Mouse (Mus musculus): ENCODE measurements at regions not wholly inside any gene's neighbourhood (a gene's known extent, or its start where the extent isn't known, plus 50 kb on each side); places are given as distances from the start of the nearest gene placed in this dataset.
"Not testable (repeated sequence)": the region's sequence is repeated elsewhere in the genome, so short reads cannot be mapped to it uniquely, and the experiment has no call there.

- ATAC-seq (ENCODE audit: low FRiP score) = no peak
- H3K4me3 ChIP-seq = no peak overlapping the region
- no peaks in the 10 kb centered on the region for H3K36me3 ChIP-seq
- H3K9me3 ChIP-seq = no peaks in the 10 kb centered on the region
- H3K27me3 ChIP-seq = no peaks in the 10 kb centered on the region
- no peaks in the 10 kb centered on the region for H3K4me1 ChIP-seq (replicated peaks)
- no peak overlapping the region for H3K9ac ChIP-seq
- H3K27ac ChIP-seq = no peak overlapping the region
- no peak overlapping the region for H3K4me2 ChIP-seq
Observed at GRCm38 (mm10) chr6:37767690-37768089, 102.9 kb upstream of the Trim24 start.

- H3K27ac ChIP-seq = no peak overlapping the region
- ATAC-seq (ENCODE audit: low FRiP score) = no peak
- no peaks in the 10 kb centered on the region for H3K9me3 ChIP-seq
- no peak overlapping the region for H3K4me2 ChIP-seq
- no peaks in the 10 kb centered on the region for H3K36me3 ChIP-seq
- no peak overlapping the region for H3K4me3 ChIP-seq
- no peaks in the 10 kb centered on the region for H3K4me1 ChIP-seq (replicated peaks)
- H3K27me3 ChIP-seq = no peaks in the 10 kb centered on the region
- no peak overlapping the region for H3K9ac ChIP-seq
Observed at GRCm38 (mm10) chr6:37773294-37773693, 97.3 kb upstream of the Trim24 start.

GRCm38 (mm10) chr6:37775151-37775550 is 95.5 kb upstream of the Trim24 start:
- no peak for ATAC-seq (ENCODE audit: low FRiP score)
- Histone ChIP-seq H3K27ac (no peak overlapping the region), H3K36me3 (no peaks in the 10 kb centered on the region), H3K4me2 (no peak overlapping the region), H3K9ac (no peak overlapping the region), H3K27me3 (no peaks in the 10 kb centered on the region), H3K9me3 (no peaks in the 10 kb centered on the region), H3K4me1 (replicated peaks) (no peaks in the 10 kb centered on the region), H3K4me3 (no peak overlapping the region)

GRCm38 (mm10) chr6:37779893-37780292 is 90.7 kb upstream of the Trim24 start:
- Histone ChIP-seq H3K4me2 (no peak overlapping the region), H3K4me3 (no peak overlapping the region), H3K4me1 (replicated peaks) (no peaks in the 10 kb centered on the region), H3K27ac (no peak overlapping the region), H3K9me3 (no peaks in the 10 kb centered on the region), H3K36me3 (no peaks in the 10 kb centered on the region), H3K9ac (no peak overlapping the region), H3K27me3 (no peaks in the 10 kb centered on the region)
- ATAC-seq (ENCODE audit: low FRiP score) = no peak

GRCm38 (mm10) chr6:37781894-37782293 is 88.7 kb upstream of the Trim24 start:
- Histone ChIP-seq H3K27ac (no peak overlapping the region), H3K4me1 (replicated peaks) (no peaks in the 10 kb centered on the region), H3K9ac (no peak overlapping the region), H3K4me3 (no peak overlapping the region), H3K36me3 (no peaks in the 10 kb centered on the region), H3K9me3 (no peaks in the 10 kb centered on the region), H3K27me3 (no peaks in the 10 kb centered on the region), H3K4me2 (no peak overlapping the region)
- ATAC-seq (ENCODE audit: low FRiP score) = no peak

- H3K9me3 ChIP-seq; ATAC-seq (ENCODE audit: low FRiP score); H3K9ac ChIP-seq; H3K4me1 ChIP-seq (replicated peaks); H3K4me3 ChIP-seq; H3K27ac ChIP-seq; H3K4me2 ChIP-seq; H3K27me3 ChIP-seq; H3K36me3 ChIP-seq: not testable (repeated sequence)
- 89% methylated on average over 3 of the region's 3 CpGs for WGBS
Observed at GRCm38 (mm10) chr6:37785280-37785679, 85.3 kb upstream of the Trim24 start.

- WGBS = 90% methylated on average over 7 of the region's 7 CpGs
- ATAC-seq (ENCODE audit: low FRiP score) = no peak
- H3K36me3 ChIP-seq = no peaks in the 10 kb centered on the region
Observed at GRCm38 (mm10) chr6:37785741-37786140, 84.9 kb upstream of the Trim24 start.

GRCm38 (mm10) chr6:37787858-37788257 is 82.8 kb upstream of the Trim24 start:
- not testable (repeated sequence) for ATAC-seq (ENCODE audit: low FRiP score); H3K9me3 ChIP-seq; H3K9ac ChIP-seq; H3K4me2 ChIP-seq; H3K27me3 ChIP-seq; H3K36me3 ChIP-seq; H3K4me1 ChIP-seq (replicated peaks); H3K4me3 ChIP-seq; H3K27ac ChIP-seq
- WGBS = 85% methylated on average over 4 of the region's 8 CpGs

More at GRCm38 (mm10) chr6:37785741-37786140, 84.9 kb upstream of the Trim24 start:
- Histone ChIP-seq H3K27ac (no peak overlapping the region), H3K27me3 (no peaks in the 10 kb centered on the region), H3K4me3 (no peak overlapping the region), H3K4me1 (replicated peaks) (no peaks in the 10 kb centered on the region), H3K9me3 (no peaks in the 10 kb centered on the region), H3K9ac (no peak overlapping the region), H3K4me2 (no peak overlapping the region)

GRCm38 (mm10) chr6:37790878-37791277 is 79.7 kb upstream of the Trim24 start:
- Histone ChIP-seq H3K36me3 (no peaks in the 10 kb centered on the region), H3K4me3 (no peak overlapping the region), H3K27ac (no peak overlapping the region), H3K4me1 (replicated peaks) (no peaks in the 10 kb centered on the region), H3K9ac (no peak overlapping the region), H3K27me3 (no peaks in the 10 kb centered on the region), H3K4me2 (no peak overlapping the region), H3K9me3 (peaks cover 2% of the 10 kb centered on the region; the same call in 1 of the 2 replicates)
- 84% methylated on average over 1 of the region's 1 CpGs for WGBS
- no peak for ATAC-seq (ENCODE audit: low FRiP score)

GRCm38 (mm10) chr6:37794211-37794610 is 76.4 kb upstream of the Trim24 start:
- no peak for ATAC-seq (ENCODE audit: low FRiP score)
- no peaks in the 10 kb centered on the region for H3K27me3 ChIP-seq

GRCm38 (mm10) chr6:37795001-37795400 is 75.6 kb upstream of the Trim24 start:
- Histone ChIP-seq H3K27ac (no peak overlapping the region), H3K4me2 (no peak overlapping the region), H3K4me3 (no peak overlapping the region), H3K9me3 (peaks cover 5% of the 10 kb centered on the region), H3K36me3 (no peaks in the 10 kb centered on the region), H3K9ac (no peak overlapping the region), H3K4me1 (replicated peaks) (no peaks in the 10 kb centered on the region), H3K27me3 (no peaks in the 10 kb centered on the region)
- ATAC-seq (ENCODE audit: low FRiP score) = no peak

More at GRCm38 (mm10) chr6:37794211-37794610, 76.4 kb upstream of the Trim24 start:
- no peak overlapping the region for H3K4me3 ChIP-seq
- 91% methylated on average over 4 of the region's 4 CpGs for WGBS
- H3K27ac ChIP-seq = no peak overlapping the region
- H3K4me1 ChIP-seq (replicated peaks) = no peaks in the 10 kb centered on the region
- H3K4me2 ChIP-seq = no peak overlapping the region
- H3K36me3 ChIP-seq = no peaks in the 10 kb centered on the region
- peaks cover 5% of the 10 kb centered on the region for H3K9me3 ChIP-seq
- no peak overlapping the region for H3K9ac ChIP-seq

- H3K9me3 ChIP-seq = peaks cover 9% of the 10 kb centered on the region
- 95% methylated on average over 5 of the region's 5 CpGs for WGBS
- H3K4me3 ChIP-seq = no peak overlapping the region
- no peak for ATAC-seq (ENCODE audit: low FRiP score)
- no peaks in the 10 kb centered on the region for H3K4me1 ChIP-seq (replicated peaks)
- H3K9ac ChIP-seq = no peak overlapping the region
- H3K36me3 ChIP-seq = no peaks in the 10 kb centered on the region
- H3K27me3 ChIP-seq = no peaks in the 10 kb centered on the region
- H3K27ac ChIP-seq = no peak overlapping the region
- H3K4me2 ChIP-seq = no peak overlapping the region
Observed at GRCm38 (mm10) chr6:37803231-37803630, 67.4 kb upstream of the Trim24 start.

- not testable (repeated sequence) for H3K9ac ChIP-seq; ATAC-seq (ENCODE audit: low FRiP score); H3K36me3 ChIP-seq; H3K27me3 ChIP-seq; H3K4me1 ChIP-seq (replicated peaks); H3K4me2 ChIP-seq; H3K4me3 ChIP-seq; H3K27ac ChIP-seq; H3K9me3 ChIP-seq
- 97% methylated on average over 24 of the region's 24 CpGs for WGBS
Observed at GRCm38 (mm10) chr6:37805896-37806295, 64.7 kb upstream of the Trim24 start.
